Mouse (Mus musculus) urinary bladder, postnatal 4 days (tissue): ENCODE measurements around the gene Hk2.

Source experiments
- DNase-seq, 2 experiments: peaks; one replicate each; pipeline ENCODE4 v3.0.0; 2021 to 2022; ENCODE audit warnings: low spot score in 2 of 2

The Hk2 gene

GRCm38 (mm10) chr6:82770286-82770685 lies 4.0 kb downstream of the Hk2 start:
- no peak for DNase-seq

GRCm38 (mm10) chr6:82769704-82770103 lies 4.5 kb downstream of the Hk2 start:
- no peak for DNase-seq

GRCm38 (mm10) chr6:82767734-82768586 lies 6.3 kb downstream of the Hk2 start:
- no peak for DNase-seq

- DNase-seq, result no peak
Measured at GRCm38 (mm10) chr6:82766636-82767035, 7.6 kb downstream of the Hk2 start.

GRCm38 (mm10) chr6:82765261-82765660 lies 9.0 kb downstream of the Hk2 start:
- no peak for DNase-seq

- no peak for DNase-seq
Measured at GRCm38 (mm10) chr6:82763871-82764503, 10.3 kb downstream of the Hk2 start.

- no peak for DNase-seq
Measured at GRCm38 (mm10) chr6:82762728-82763127, 11.5 kb downstream of the Hk2 start.

- no peak for DNase-seq
Measured at GRCm38 (mm10) chr6:82760749-82761357, 13.4 kb downstream of the Hk2 start.

- DNase-seq, result no peak
Measured at GRCm38 (mm10) chr6:82759241-82759640, 15.0 kb downstream of the Hk2 start.

GRCm38 (mm10) chr6:82756799-82757210 lies 17.4 kb downstream of the Hk2 start:
- no peak for DNase-seq

GRCm38 (mm10) chr6:82756216-82756615 lies 18.0 kb downstream of the Hk2 start:
- DNase-seq, result no peak

- DNase-seq, result no peak
Measured at GRCm38 (mm10) chr6:82755338-82755737, 18.9 kb downstream of the Hk2 start.

- DNase-seq, result no peak
Measured at GRCm38 (mm10) chr6:82754769-82755168, 19.5 kb downstream of the Hk2 start.

- no peak for DNase-seq
Measured at GRCm38 (mm10) chr6:82753638-82754361, 20.5 kb downstream of the Hk2 start.

- no peak for DNase-seq
Measured at GRCm38 (mm10) chr6:82753061-82753460, 21.2 kb downstream of the Hk2 start.

- DNase-seq, result no peak
Measured at GRCm38 (mm10) chr6:82751791-82752190, 22.5 kb downstream of the Hk2 start.

GRCm38 (mm10) chr6:82751031-82751430 lies 23.2 kb downstream of the Hk2 start:
- peak in 1 of 2 experiments; percentile 52 for DNase-seq

GRCm38 (mm10) chr6:82750063-82750462 lies 24.2 kb downstream of the Hk2 start:
- DNase-seq, result no peak

GRCm38 (mm10) chr6:82748106-82748672 lies 26.1 kb downstream of the Hk2 start:
- no peak for DNase-seq

GRCm38 (mm10) chr6:82747085-82747484 lies 27.2 kb downstream of the Hk2 start:
- no peak for DNase-seq

GRCm38 (mm10) chr6:82744553-82744952 lies 29.7 kb downstream of the Hk2 start:
- DNase-seq, result no peak

GRCm38 (mm10) chr6:82741518-82741880 lies 32.8 kb downstream of the Hk2 start:
- no peak for DNase-seq
